Mouse (Mus musculus) erythroblast, embryonic 14.5 days (primary cell): ENCODE results near the gene Pla2g4d.

ENCODE experiments used
- GATA1 ChIP-seq: IDR thresholded peaks from 2 replicates; pipeline ENCODE4 v1.6.1; 2012; ENCODE audit warnings: low read length, inconsistent platforms, mixed read lengths
- TAL1 ChIP-seq: IDR thresholded peaks from 3 replicates; pipeline ENCODE4 v1.6.1; 2012; ENCODE audit warnings: low read length, inconsistent platforms, mixed read lengths

- no peak for TF ChIP-seq GATA1
- no peak for TF ChIP-seq TAL1
Observed at GRCm38 (mm10) chr2:120301076-120301475, 12.1 kb upstream of the Pla2g4d start.
